Mouse (Mus musculus) ES-E14 (cell line): Measurements from ENCODE around the gene Chst15.

Source experiments
- CHD2 ChIP-seq: IDR thresholded peaks from 2 replicates; pipeline ENCODE4 v1.6.1; 2014; ENCODE audit warnings: mild to moderate bottlenecking, low read depth, low read length, inconsistent platforms
- MAFK ChIP-seq: IDR thresholded peaks from 2 replicates; pipeline ENCODE4 v1.6.1; 2014; ENCODE audit warnings: mild to moderate bottlenecking, low read depth, low read length, inconsistent platforms; ENCODE audit not compliant: insufficient read depth

DNA sequence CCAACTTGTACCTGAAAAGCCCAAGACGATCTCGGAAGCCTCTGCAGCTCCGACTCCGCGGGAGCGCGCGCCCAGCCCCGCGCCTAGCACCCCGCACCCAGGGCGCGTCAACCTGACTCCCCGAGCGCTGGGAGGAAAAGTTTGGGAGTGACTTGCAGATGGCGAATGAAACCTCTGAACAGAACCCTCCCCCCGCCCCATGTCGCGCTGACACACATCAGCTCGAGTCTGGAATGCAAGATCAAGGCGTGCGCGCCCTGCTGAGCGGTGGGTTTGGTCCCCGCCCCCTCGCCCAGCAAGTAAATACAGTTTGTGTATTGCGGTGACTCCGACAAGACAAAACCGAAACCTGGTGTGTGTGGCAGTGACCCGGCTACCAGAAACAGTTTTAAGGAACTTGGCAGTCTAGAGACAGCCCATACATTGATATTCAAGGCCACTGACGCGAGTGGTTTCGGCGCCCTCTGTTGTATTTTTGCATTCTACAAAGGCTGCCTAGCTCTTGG, at the start of gene Chst15:
- TF ChIP-seq CHD2 (no peak), MAFK (no peak; the same call in 1 of the 2 replicates)
